Mouse (Mus musculus) layer of hippocampus, postnatal 36 days (tissue): ENCODE measurements around the gene Masp2. TPM values are rescaled to one million over a fixed set of nuclear protein-coding genes. Genes with fewer than 3 reads are reported as not detected.

Experiments used
- DNase-seq, 2 experiments: peaks; one replicate each; pipeline ENCODE4 v3.0.0; 2022
- total RNA-seq, 2 experiments: library from RNA; stranded (reverse); gene quantifications; 2 replicates each; pipeline ENCODE4 v1.2.3; 2021

Gene Masp2
- 1 to 10 TPM; 3.2 to 4.1 TPM for total RNA-seq

- DNase-seq, result no peak
Observed at GRCm38 (mm10) chr4:148602357-148603120, at the start of gene Masp2. Masp2 (plus strand) TSS chr4:148602554.

- DNase-seq, result no peak
Observed at GRCm38 (mm10) chr4:148557766-148558165, 44.6 kb upstream of the Masp2 start.

GRCm38 (mm10) chr4:148558297-148559000 is 43.9 kb upstream of the Masp2 start, which contains the start of gene Exosc10:
Exosc10 (plus strand) TSS chr4:148558429.
- peak; percentile 85 to 86 for DNase-seq

- no peak for DNase-seq
Observed at GRCm38 (mm10) chr4:148562676-148563075, 39.7 kb upstream of the Masp2 start.

- no peak for DNase-seq
Observed at GRCm38 (mm10) chr4:148563595-148563994, 38.8 kb upstream of the Masp2 start.

GRCm38 (mm10) chr4:148570138-148570537 is 32.2 kb upstream of the Masp2 start:
- no peak for DNase-seq

GRCm38 (mm10) chr4:148570693-148571295 is 31.6 kb upstream of the Masp2 start:
- DNase-seq, result no peak

GRCm38 (mm10) chr4:148573222-148573621 is 29.1 kb upstream of the Masp2 start:
- no peak for DNase-seq

- DNase-seq, result no peak
Observed at GRCm38 (mm10) chr4:148580765-148581164, 21.6 kb upstream of the Masp2 start.

- no peak for DNase-seq
Observed at GRCm38 (mm10) chr4:148581422-148581821, 20.9 kb upstream of the Masp2 start.

- DNase-seq, result no peak
Observed at GRCm38 (mm10) chr4:148583257-148583656, 19.1 kb upstream of the Masp2 start.

- no peak for DNase-seq
Observed at GRCm38 (mm10) chr4:148586648-148587047, 15.7 kb upstream of the Masp2 start.

GRCm38 (mm10) chr4:148588793-148589192 is 13.6 kb upstream of the Masp2 start:
- DNase-seq, result peak; percentile 35 to 50

GRCm38 (mm10) chr4:148589565-148589964 is 12.8 kb upstream of the Masp2 start:
- DNase-seq, result no peak

GRCm38 (mm10) chr4:148590421-148591170 is 11.8 kb upstream of the Masp2 start:
- DNase-seq, result no peak

GRCm38 (mm10) chr4:148591171-148591630 is 11.2 kb upstream of the Masp2 start, which contains the start of gene Srm:
Srm (plus strand) TSS chr4:148591503.
- peak; percentile 96 to 97 for DNase-seq

GRCm38 (mm10) chr4:148591637-148592380 is 10.5 kb upstream of the Masp2 start:
- DNase-seq, result peak; percentile 30 to 31

- DNase-seq, result no peak
Observed at GRCm38 (mm10) chr4:148593996-148594395, 8.4 kb upstream of the Masp2 start.

GRCm38 (mm10) chr4:148595916-148596315 is 6.4 kb upstream of the Masp2 start:
- no peak for DNase-seq

- no peak for DNase-seq
Observed at GRCm38 (mm10) chr4:148596731-148597130, 5.6 kb upstream of the Masp2 start.

GRCm38 (mm10) chr4:148598826-148599225 is 3.5 kb upstream of the Masp2 start:
- DNase-seq, result no peak

GRCm38 (mm10) chr4:148600316-148600715 is 2.0 kb upstream of the Masp2 start:
- DNase-seq, result no peak
